Mouse (Mus musculus) brown adipose tissue, adult 24 weeks (tissue): ENCODE results near the gene Zbtb26. TPM values are rescaled to one million over a fixed set of nuclear protein-coding genes. Genes with fewer than 3 reads are reported as not detected.

Experiments used
- H3K27ac ChIP-seq: fragments of 200-500 bp; replicated peaks from 2 replicates; pipeline ENCODE4 v1.5.1; 2012; ENCODE audit warnings: low read depth, mild to moderate bottlenecking, low read length
- H3K4me1 ChIP-seq: fragments of 200-500 bp; 2 replicates; pipeline ENCODE4 v1.6.1; 2012; ENCODE audit warnings: low read length, mixed read lengths; ENCODE audit not compliant: control insufficient read depth, insufficient read depth, insufficient read length
- H3K4me3 ChIP-seq: fragments of 200-500 bp; 2 replicates; pipeline ENCODE4 v1.5.1; 2012; ENCODE audit warnings: low read depth, mild to moderate bottlenecking, low read length, moderate library complexity; ENCODE audit not compliant: insufficient read depth
- polyA plus RNA-seq: library from polyadenylated mRNA; stranded (reverse); fragments of >200 nt; gene quantifications from 2 replicates; pipeline ENCODE4 v1.2.4, GENCODE M21; 2012; ENCODE audit not compliant: missing spikeins, insufficient read depth, insufficient read length

Zbtb26 gene
- polyA plus RNA-seq, 1 experiment: 3.1 TPM

DNA sequence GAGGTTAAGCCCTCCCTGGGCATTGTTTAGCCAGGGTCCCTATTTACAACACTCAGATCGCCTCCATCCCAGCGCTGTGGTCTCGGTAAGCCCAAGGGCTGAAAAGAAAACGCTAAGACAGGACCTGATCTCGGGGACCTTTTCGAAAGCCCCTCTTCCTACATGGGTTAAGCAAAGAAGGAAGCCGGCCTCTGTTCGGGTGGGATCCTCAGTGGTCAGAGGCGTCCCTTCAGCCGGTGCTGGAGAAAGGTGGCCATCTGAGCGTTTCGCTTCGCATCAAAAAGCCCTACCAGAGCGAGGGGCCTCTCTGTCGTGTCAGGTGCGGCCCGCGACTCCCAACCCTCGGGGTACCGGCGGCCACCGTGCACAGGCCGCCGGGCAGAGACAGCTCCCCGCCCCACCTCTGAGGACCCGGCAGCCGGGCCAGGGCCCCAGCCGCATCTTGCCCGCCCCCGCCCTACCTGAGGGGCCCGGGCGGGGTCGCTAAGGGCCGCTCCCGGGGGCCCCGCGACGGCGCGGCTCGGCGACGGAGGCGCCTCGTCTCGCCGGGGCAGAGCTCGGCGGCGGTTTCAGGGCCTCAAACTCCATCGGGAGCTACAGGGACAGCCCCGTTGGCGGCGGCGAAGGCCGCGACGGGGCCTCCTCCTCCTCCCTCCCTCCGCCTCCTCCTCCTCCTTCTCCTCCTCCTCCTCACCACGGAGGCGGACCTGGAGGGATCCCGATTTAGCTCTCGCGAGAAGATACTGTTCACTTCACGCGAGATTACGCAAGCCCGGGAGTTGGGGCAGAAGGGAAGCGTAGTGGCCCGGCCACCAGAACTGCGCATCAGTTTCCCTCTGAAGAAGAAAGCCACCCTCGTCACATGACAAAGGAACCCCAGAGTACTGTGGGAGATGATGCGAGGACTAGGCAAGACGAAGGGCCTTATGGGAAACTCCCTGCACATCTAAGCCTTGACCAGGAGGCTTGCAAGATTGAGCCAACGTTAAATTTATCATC is 20.3 kb downstream of the Zbtb26 start, which contains the start of gene Rc3h2:
Rc3h2 (minus strand) TSS at position 598 of the 999 bp plus-strand sequence.
- H3K27ac ChIP-seq: peak within 1 kb of the TSS; percentile 61
- H3K4me3 ChIP-seq: peak within 1 kb of the TSS; percentile 98

DNA sequence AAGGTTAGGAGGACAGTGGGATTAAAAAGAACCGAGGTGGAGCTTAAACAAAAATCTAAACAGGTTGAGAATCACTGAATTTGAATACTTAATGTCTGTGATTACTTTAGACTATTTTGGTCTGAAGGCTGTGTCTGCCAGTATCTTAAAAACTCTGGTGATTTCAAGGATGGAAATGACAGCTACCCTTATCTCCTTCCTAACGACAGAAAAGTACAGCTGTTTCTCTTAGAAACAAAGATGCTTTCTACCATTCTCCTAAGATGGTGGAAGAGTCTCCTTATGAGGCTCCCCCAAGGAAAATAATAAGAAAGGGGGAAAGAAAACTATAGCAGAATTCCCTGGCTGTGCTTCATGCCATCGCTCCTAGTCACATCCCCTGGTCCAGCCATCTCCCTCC is 21.0 kb downstream of the Zbtb26 start:
- Histone ChIP-seq H3K27ac (peak overlapping the region; percentile 49), H3K4me1 (no peaks in the 10 kb centered on the region; the same call in 1 of the 2 replicates), H3K4me3 (peak overlapping the region; percentile 98)

More for the DNA sequence above, 20.3 kb downstream of the Zbtb26 start, which contains the start of gene Rc3h2:
- H3K4me1 ChIP-seq: no peaks in the 10 kb centered on the region; the same call in 1 of the 2 replicates

DNA sequence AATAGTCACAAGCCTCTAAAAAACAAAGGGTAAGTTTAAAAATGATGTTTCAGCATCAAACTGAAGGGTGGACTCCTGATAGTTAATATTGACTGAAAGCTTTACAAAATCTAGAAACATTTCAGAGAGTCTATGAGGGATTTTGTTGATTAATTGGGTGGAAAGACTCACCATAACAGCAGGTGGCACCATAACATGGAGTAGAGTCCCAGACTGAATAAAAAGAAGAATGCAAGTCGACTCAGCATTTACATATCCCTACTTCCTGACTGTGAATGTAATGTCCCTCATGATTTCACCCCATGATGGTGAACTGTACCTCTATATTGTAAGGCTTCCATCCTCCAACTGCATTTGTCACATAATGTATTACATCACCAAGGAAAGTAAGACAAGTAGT is 47.4 kb downstream of the Zbtb26 start:
- no peaks in the 10 kb centered on the region for H3K4me1 ChIP-seq
- no peak overlapping the region for H3K4me3 ChIP-seq
- no peak overlapping the region for H3K27ac ChIP-seq

DNA sequence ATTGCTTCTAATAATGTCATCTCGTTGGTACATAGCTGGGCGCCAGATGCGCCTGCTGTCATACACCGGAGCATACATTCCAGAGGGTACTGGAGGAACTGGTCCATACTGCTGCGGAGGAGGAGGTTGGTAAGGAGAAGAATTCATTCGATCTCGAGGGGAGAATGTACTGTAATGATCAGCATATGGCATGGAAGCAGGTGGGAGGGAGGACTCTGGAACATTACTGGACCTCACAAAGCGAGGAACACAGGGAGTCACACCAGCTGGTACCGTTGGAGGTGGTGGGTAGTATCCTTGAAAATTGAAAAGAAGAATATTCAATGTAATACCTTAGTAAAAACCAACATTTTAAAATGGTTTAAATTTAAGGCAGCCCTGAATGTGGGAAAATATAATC is 60.0 kb downstream of the Zbtb26 start:
- H3K4me1 ChIP-seq: no peaks in the 10 kb centered on the region
- no peak overlapping the region for H3K4me3 ChIP-seq
- no peak overlapping the region for H3K27ac ChIP-seq

Other genes starting within 250 kb of the Zbtb26 start
- gene Olfr366, start 231.6 kb downstream of the Zbtb26 start, polyA plus RNA-seq: not detected in 2 replicates
- not detected in 2 replicates for gene Olfr368, start 116.6 kb downstream of the Zbtb26 start, polyA plus RNA-seq
- 19.8 and 32.1 TPM in 2 replicates for gene Pdcl, start 83.8 kb downstream of the Zbtb26 start, polyA plus RNA-seq
- gene Rc3h2, start 20.2 kb downstream of the Zbtb26 start, polyA plus RNA-seq: 8.0 and 12.3 TPM in 2 replicates
- gene Zbtb6, start within 50 bp of the Zbtb26 start, polyA plus RNA-seq: 6.8 and 8.7 TPM in 2 replicates
- gene Rabgap1, start 144 bp upstream of the Zbtb26 start, polyA plus RNA-seq: 16.6 and 26.6 TPM in 2 replicates
- not detected in 2 replicates for gene Gpr21, start 73.2 kb upstream of the Zbtb26 start, polyA plus RNA-seq